Mouse (Mus musculus) 416B (cell line): ENCODE measurements around the gene Ccdc6.
A peak's percentile ranks its signal among the peaks of the same experiment; 100 is the strongest.

Experiments used
- DNase-seq: peaks from one replicate; pipeline ENCODE4 v3.0.0; 2011; ENCODE audit warnings: low read depth

Ccdc6 gene

DNA sequence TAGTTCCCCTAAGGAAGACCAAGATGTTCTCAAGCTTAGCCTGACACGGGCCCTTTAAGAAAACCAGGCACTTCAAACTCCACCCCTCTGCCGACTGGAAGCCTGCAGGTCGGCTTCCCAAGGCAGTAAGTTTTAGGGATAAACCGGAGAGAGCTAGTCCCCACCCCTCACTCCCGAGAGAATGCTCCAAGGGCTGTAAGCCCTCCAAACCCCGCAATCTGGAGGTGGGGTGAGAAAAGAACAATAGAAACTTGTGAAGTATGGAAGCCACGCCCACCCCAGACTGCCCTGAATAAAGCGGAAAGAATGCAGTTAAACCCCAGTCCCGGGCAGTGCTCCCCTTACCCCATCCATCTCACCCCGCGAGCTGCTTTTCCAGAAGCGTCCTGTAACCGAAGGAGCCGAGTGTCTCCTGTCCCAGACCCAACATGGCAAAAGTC, 1.9 kb upstream of the Ccdc6 start:
- peak; percentile 72 for DNase-seq

GRCm38 (mm10) chr10:70095506-70096270, 1.2 kb upstream of the Ccdc6 start:
- DNase-seq: peak; percentile 69

GRCm38 (mm10) chr10:70097291-70097901, 475 bp downstream of the Ccdc6 start:
- peak; percentile 14 for DNase-seq

DNA sequence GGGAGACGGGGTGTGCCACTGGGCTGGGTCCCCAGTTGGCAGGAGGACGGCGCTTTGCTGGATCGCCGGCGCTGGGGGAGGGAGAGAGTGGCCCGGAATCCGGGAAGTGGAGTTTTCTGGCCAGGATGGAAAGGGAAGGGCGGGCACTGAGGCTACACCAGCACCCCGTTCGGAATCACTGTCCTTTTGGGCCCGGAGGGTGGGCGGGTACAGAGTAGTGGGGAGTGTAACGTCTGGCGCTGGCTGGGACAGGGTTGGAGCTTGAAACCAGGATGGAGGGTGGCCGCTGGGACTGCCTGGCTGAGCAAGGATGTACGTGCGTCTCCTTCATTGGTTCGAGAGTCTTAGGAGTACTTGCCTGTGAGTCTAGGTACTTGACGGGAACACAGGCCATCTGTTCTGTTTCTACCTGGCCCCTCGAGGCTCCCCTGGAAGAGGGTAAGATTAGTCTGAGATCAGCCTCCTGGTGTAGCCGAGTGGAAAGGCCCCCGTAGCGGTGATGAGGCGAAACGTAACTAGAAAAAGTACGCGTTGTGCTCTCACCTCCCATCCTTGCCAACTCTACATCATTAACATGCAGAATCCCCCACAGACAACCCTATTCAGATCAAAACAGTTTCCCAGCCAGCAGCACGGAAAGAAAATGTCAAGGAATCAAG, 1.1 kb downstream of the Ccdc6 start:
- DNase-seq: peak; percentile 36

DNA sequence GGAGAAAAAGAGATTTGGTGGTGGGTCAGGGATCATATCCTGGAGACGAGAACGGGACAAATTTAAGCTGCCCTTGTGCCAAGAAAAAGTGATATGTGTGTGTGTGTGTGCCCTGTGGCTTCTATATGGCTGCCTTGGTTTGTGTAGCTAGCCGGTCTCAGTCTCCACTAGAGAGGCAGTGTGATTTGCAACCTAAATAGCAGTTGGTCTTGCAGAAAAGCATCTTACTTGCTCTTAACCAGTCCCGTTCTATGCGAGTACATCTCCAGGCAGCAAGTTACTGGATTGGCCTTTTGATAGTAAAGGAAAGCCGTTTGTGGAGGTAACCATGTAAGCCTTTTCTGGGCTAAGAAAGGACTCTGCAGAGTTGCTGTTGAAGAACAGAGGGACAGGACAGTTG, 1.7 kb downstream of the Ccdc6 start:
- peak; percentile 14 for DNase-seq

DNA sequence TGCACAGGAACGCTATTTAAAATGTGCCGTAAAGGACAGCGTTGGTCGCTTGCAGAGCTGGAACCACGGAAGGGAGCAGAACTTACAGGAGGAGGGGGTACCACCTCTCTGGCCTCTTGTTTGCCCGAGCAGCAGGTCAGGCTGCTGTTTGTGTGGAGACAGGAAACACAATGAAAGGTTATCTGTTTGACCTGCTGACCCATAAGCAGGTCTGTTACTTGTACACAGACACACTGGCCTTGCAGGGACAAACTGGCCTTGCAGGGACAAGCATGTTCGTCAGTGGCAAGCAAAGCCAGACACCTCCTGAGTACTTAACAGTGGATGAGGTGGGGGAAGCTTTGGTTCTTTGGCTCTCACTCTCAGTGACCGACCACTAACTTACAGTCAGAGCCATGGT, 2.1 kb downstream of the Ccdc6 start:
- DNase-seq: peak; percentile 35

DNA sequence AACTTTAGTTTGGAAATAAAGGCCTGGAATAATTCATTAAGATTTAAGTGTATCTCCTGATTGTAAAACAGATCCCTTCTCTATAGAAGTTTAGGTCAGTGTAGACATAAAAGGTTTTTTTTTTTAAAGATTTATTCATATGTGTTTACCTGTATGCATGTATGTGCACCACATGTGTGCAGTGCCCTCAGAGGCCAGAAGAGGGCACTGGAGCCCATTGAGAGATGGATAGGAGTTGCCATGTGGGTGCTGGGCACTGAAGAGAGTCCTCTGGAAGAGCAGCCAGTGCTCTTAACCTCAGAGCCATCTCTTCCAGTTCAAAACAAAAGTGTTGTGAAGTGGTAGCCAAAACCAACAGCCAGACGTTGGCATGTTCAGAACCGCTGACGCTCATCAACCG, 5.2 kb downstream of the Ccdc6 start:
- no peak for DNase-seq

DNA sequence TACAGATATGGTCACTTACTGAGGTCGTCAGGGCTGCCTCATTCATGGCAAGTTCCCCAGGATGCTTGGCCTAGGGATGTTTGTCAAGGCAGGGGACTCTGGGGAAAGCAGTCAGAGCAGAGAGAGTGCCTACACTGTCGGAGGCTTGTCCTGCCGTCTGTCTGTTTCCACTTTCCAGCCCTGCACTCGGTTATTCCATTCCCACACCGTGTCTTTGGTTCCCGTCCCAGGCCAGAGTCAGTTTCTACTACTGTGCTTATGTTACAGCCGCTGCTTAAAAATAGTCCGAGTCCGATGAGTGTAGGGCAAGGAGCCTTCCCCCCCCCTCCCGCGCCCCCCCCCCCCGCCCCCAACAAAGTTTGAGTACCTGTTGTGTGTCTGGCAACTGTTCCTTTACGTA, 11.1 kb downstream of the Ccdc6 start:
- no peak for DNase-seq

- no peak for DNase-seq
These were observed 13.1 kb downstream of the Ccdc6 start for GRCm38 (mm10) chr10:70109974-70110373.

GRCm38 (mm10) chr10:70110815-70111214, 13.9 kb downstream of the Ccdc6 start:
- no peak for DNase-seq

DNA sequence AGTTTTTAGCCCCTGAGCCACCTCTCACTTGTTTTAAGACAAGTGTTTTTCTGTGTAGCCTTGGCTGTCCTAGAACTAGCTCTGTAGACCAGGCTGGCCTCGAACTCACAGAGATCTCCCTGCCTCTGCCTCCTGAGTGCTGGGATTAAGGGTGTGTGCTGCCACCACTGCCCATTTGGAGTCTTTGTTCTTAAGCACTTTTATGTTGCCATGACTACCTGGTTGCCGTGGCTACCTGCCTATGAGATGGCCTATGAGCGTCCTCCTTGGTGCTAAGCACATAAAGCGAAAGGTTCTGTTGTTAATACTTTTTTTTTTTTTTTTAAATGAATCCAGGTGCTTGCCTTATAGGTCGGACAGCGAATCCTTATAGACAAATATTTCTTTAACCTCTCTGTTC, 14.7 kb downstream of the Ccdc6 start:
- DNase-seq: no peak

- no peak for DNase-seq
These were observed 17.2 kb downstream of the Ccdc6 start for GRCm38 (mm10) chr10:70114048-70114635.

DNA sequence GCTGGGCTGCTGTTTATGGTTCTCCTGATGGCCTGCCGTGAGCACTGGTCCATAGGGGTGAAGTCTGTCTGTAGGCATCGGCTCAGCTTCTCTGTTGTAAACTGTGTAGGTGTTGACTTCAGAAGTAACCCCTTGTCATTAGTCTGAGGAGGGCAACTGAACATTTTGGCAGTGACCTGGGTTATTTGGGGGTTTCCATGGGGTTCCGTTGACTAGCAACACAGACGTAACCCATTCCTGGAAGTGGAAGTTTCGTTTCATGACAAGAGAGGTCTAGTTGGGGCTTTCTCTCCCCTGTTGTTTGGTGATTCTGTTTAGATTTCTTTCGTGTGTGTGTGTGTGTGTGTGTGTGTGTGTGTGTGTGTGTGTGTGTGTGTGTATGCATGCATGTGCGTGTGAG, 19.5 kb downstream of the Ccdc6 start:
- DNase-seq: no peak

GRCm38 (mm10) chr10:70119451-70119850, 22.5 kb downstream of the Ccdc6 start:
- no peak for DNase-seq

DNA sequence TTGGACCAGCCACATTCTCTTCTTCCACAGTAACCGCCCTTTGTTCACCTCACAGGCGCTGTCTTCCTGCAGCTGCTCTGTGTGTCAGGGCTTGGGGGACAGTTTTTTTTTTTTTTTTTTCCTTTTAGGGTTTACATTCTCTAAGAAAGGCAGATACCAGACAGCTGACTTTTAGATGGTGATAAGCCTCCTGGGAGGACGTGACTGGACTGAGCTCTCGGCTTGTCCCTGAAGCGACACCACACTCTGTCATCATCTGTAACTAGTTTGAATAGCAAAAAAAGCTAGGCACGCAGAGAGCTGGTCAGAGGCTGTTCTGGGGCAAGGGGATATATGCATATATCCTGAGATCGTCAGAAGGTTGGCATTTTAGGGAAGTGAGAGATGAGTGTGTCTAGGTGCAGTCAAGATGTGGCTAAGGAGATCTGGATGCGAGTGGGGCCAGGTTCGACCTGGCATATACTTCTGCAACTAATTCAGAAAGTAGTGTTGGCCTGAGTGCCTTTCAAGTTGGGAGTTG, 23.0 kb downstream of the Ccdc6 start:
- peak; percentile 33 for DNase-seq

DNA sequence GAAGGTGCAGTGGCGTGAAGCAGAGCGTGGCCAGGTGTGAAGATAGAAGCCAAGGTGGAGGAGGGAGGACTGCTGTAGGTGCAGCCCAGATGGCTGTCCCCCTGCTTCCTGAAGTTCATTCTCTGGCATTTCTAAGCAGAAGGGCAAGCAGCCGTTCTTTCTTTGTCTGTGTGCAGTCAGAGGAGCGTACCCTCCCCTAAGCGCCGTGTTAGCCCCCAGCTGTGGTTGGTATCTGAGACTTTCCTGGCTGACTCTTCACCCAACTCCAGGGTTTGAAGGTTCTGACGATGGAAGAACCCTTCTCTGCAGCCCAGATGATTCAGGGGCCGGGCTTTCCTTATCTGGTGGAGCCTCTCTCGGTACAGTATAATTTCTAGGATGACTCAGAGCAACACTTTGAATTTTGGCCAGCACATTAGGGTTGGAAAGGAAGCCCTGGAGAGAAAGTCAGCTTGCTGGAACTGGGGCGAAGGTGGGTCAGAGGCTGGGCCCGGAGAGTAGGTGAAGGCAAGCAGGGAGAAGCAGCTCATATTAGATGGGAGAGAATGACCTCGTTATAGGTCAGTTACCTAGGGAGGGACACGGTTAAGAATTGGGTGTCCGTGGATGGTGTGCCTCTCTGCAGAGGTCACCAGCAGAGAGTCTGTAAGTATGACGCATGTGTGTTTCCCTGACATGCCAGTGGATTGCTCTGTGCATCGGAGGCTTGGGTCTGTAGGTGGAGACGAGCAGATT, 23.9 kb downstream of the Ccdc6 start:
- DNase-seq: peak; percentile 62

DNA sequence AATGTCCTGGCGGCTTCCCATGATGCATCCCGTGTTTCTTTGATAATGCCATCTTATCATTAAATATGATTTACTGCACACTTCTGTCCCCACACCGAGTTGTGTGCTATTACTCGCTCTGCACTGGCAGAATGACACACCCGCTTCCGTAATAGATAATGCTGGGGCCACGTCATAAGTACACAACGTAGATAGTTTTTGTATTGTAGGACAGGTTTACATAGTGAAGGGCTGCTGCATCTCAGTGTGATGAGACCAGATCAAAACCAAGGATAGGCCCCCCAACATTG, 24.4 kb downstream of the Ccdc6 start:
- no peak for DNase-seq

- DNase-seq: no peak
These were observed 26.5 kb downstream of the Ccdc6 start for GRCm38 (mm10) chr10:70123454-70123853.

DNA sequence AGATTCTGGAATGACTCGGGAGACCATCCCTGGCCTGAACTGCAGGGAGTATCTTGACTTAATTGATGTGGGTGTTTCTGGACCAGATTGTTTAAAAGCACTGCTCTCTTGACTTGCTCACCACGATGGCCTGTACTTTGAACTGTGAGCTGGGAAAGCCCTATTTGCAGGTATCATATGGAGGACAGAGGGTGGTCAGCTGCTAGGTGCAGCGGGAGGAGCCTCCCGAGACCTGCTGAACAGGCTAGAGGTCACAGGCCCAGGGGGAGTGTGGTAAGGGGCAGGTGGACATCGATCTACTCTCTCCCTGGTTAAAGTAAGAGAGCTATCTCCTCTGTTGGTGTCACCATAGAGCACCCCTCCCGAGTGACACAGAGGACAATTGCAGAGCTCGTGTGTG, 28.6 kb downstream of the Ccdc6 start:
- no peak for DNase-seq

GRCm38 (mm10) chr10:70127273-70127672, 30.4 kb downstream of the Ccdc6 start:
- no peak for DNase-seq

DNA sequence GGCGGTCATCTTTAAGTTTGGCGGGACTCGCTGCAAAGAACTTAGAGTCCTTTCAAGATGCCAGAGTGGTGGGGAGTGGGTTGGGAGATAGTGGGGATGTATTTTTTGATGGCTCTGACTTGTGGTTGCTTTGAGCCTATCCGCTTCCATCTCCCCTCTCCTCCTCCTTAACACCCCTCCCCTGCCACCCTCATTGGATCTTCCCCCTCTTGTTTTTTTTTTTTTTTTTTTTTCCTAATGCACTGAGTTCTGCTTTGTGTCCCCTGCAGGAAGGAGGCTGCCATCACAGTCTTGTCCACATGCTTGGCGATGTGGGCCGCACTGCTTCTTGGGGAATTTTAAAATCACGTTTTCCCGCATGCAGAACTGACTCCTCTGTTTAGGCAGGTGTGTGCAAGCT, 31.5 kb downstream of the Ccdc6 start:
- DNase-seq: no peak

GRCm38 (mm10) chr10:70132087-70132560, 35.2 kb downstream of the Ccdc6 start:
- peak; percentile 47 for DNase-seq
